Mouse (Mus musculus): ENCODE measurements around the gene Zbtb42. TPM values are rescaled to one million over a fixed set of nuclear protein-coding genes. Genes with fewer than 3 reads are reported as not detected.

Zbtb42 gene
- total RNA-seq, 2 experiments from 2014 or later, result 3.6 to 4.9 TPM

DNA sequence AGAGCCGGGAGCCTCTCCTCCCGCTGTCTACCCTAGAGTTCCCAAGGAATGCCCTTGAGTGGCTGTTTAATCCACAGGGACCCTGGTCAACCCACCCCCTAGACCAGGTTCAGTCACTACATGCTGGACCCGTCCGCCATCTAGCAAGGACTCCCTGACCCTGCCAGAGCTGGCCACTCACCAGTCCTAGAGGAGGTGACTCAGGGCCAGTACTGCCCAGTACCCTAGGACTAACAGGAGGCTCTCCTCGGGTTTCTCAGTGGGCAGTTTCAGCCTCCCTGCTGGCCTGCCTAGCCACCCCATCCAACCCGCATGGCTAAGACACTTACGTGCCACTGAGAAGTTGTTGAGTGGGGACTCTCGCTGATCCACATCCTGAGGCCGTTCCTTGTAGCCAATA lies 16.8 kb upstream of the Zbtb42 start:
- no peak for DNase-seq

DNA sequence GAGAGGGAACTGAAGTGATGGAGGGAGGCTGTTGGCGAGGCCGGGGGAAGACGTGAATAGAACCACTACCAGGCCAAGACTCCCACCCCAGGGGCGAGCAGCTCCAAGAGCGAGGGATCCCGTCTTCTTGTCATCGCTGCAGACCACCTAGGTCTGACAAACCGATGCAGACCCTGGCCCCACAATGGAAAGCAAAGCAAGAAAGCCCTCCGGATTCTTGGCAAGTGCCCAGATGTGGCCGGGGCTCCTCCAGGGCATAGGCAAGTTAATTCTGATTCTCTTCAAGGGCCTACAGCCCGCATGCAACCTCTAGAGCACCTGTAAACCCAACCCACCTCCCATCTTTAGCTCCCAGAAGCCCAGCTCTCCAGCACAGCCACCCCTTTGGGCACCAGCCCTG lies 15.3 kb upstream of the Zbtb42 start:
- DNase-seq, result no peak

DNA sequence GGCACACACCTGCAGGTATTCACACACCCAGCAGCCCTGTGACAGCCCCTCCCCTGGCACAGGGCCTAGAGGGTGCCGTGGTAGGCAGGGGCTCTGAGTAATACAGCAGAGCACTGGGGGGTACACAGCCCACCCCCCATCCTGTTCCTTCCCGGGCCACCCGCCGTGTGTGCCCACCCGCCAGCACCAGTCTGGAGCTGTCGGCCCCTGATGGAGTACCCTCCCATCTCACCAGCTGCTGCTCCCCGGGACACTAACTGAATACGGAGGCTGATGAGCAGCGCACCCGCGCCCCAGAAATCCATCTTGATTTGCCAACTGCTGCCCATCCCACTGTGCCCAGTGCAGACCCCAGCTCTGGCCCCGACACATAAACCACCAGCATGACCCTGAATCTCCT lies 14.9 kb upstream of the Zbtb42 start:
- no peak for DNase-seq

DNA sequence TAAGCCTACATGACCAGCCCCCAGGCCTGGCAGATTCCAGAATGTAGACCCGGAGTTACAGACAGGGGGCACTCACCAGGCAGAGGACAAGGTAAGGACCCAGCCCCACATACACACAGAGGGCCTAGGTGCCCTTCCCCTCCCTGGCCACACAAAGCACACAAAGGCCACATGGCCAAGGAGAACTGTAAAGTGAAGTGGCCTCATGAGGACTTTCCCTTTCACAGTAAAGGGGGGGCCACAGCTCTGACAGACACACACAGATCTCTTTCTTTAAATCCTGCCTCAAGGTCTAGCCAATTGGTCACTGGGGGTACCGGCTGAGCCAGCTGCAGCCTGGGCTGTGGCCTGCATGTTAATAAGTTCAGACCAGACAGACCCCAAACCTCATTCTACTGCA lies 14.5 kb upstream of the Zbtb42 start:
- DNase-seq, result no peak

DNA sequence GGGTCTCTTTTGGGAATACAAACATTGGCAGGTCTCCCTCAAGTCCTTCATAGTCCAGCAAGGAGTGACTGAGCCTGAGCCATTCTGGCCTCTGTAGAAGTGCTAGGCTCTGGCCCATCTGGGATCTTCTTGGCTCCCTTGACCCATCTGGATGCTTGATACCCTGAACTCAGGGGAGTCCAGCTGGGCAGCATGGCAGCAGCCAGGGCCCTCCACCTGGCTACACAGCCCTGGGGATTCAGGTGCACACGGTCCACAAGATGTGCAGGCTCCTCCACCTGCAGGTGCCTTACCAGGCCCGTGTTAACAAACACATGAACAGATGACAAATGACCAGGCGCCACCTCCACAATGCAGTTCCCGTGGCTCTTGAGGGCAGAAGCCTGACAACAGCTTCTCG lies 14.0 kb upstream of the Zbtb42 start:
- no peak for DNase-seq

DNA sequence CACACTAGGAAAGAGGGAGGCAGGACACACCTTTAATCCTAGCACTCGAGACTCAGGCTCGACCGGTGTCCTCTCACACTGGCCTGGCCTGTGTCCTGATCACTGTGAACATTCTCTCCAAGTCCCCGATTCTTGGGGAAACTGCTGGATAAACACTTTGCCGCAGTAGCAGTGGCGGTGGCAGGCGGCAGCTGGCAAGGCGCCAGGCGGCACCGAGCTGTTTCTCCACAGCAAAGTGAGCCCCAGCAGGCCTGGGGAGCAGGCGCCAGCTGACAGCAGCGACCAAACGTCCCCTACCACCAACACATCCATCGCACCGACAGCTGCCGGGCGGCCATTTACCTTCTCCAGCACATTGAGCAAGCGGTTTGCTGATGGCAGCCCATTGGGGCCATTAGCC lies 13.2 kb upstream of the Zbtb42 start:
- peak; percentile 68 to 71 for DNase-seq

DNA sequence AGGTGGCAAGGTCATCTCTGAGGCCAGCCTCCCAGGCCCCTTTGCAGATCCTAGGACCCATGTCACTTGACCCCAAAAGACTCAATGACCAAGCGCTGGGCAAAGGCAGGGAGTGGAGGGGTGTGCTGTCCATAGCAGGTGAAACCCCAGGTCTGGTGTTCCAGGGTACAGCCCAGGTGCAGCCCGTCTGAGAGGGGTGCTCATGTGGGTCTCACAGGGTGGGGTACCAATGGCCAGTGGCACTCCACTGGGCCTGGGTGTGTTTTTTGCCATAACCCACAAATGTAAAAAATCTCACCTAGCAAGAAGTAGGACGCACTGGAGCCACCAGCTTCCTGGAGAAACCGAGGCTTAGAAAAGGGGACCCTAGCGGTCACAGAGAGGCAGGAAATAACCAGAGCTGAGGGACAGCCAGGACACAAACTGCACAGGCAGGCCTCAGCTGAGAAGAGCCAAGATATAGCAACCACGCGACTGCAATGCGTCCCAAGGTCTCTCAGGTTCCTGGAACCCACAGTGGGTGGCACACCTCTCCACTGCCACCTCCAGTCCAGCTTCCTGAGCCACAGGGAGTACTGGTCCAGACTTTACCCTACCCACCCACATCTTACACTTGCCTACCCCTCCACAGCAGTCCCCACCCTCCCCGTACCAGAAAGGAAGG lies 12.6 kb upstream of the Zbtb42 start:
- peak in 1 of 2 experiments; percentile 47 for DNase-seq

DNA sequence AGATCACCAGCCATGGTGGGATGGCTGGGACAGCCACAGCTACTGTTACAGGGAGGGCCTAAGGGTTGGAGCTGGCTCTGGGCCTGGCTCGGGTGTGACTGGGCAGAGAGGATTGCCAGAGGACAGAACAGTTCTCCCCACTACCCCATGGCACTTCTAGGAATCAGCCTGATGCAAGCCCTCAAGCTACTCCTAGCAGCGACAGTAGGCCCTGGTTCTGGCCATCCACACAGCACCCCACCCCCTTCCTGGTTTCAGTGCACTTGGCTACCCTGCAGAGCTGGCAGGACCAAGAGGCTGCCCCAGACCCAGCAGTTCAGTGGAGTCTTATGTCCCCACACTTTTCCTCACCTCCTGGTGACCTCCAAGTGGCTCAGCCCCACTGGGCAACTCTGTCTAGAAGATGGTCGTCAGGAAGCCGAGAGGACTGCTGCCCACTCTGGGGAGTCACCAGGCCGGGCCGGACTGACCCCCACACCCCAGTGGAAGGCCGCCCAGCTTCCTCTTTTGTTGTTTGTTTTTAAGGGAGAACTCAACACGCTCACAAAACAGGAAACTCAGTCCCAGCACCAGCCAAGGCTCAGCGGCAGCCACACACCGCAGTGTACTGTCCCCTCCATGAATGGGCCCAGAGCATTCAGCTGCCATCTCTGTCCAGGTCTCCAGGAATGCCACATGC lies 10.9 kb upstream of the Zbtb42 start:
- peak; percentile 75 to 80 for DNase-seq

DNA sequence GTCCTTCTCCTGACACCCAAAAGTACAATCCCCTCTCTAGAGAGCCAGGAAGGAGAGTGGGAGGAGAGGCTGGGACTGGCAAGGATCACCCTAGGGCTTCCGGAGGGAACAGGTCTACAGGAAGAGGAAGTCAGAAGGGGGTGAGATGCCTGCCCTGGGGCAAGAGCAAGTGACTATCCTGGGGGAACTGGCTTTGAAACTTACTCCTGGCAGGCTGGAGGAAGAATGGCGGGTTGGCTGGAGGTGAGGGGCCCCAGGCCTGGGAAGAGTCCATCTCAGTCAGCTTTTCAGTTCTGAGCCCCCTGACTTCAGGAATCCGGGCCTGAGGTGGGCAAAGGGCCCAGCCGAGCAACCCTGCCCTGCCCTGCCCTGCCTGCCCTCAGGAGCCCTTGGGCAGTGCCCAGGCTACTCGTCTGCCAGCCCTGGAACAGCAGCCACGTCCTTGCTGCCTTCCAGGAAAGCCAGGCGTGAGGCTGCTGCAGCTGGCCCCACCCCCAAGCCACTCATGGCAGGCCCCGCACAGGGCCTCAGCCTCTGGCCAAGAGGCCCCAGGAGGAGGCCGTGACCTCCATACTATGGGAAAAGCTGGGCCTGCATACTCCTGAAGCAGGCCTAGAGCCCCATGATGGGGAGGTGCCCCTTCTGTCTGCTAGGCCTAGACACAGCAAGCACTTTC lies 7.8 kb upstream of the Zbtb42 start:
- peak; percentile 75 to 86 for DNase-seq

DNA sequence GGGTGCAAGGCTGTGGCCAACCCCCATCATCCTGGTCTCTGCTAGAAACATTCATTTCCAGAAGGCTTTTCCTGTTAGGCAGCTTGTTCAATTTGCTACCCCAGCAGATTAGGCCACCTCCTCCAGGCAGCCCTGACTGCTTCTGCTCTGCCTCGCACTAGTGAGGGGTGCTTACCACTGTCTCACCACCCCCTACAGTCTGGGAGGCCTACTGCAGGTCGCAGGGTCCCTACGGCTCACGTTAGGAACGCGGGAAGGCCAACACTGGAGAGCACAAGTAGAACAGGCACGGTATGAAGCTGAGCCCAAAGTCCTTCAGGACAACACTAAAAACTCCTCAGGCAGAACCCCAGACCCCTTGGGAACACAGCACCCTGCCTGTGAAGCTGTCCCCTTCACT lies 6.7 kb upstream of the Zbtb42 start:
- no peak for DNase-seq

DNA sequence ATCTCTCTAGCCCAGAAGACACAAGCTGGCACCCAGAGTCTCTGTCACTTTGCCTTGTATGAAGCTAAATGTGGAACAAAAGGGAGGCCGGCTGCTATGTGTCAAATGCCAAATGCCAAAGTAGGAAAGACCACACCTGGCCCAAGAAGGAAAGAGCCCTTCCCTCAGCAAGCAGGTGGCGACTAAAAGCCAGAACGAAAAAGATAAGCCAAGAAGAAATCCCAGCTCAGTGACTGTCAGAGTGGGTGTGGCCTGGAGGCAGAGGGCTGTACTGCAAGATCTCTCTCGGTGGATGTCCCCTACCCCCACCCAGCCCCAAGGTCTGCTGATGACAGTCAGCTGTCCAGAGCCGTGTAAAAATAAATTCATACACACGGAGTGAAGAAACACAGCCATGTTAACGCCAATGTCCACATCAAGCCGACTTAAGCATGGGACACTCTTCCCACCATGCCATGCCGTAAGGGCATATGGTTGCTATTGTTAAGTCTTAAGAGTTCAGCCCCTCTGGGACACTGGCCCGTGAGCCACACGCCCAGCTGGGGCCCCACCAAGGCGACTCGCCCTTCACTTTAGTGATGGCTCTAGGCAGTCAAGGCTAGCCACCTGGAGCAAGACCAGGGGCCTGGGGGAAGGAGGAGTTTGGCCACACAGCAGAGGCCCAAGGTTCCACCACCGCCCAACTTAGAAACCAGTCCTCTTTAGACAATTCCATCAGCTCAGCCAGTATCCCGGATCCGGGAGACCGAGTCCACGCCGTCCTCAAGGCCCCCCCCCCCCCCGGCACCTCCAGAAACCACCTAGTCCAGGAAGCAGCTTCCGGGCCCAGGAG lies 5.7 kb upstream of the Zbtb42 start:
- peak; percentile 50 to 66 for DNase-seq

DNA sequence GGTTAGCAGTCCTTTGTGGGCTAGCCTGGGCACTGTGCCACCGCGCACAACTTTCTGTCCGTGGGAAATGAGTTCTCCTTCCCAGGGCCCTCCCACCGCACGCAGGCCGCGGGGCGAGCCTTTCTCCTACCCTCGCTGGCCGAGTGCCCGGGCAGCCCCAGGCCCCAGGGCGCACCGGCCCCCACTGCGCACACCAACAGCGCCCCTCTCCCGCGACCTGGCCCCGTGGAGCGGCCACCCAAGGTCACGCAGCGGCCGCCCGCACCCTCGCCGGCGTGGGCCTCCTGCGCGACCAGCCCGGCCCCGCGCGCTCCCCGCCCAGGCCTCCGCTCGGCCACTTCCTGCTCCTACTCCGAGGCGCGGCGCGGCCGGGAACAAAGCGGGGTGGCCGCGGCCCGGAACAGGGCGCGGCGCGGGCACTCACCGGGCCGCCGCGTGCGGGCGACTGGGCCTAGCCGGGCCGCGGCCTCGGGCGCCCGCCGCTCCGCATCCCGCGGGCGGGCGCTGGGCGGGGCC lies 5.0 kb upstream of the Zbtb42 start:
- DNase-seq, result peak; percentile 65 to 67

DNA sequence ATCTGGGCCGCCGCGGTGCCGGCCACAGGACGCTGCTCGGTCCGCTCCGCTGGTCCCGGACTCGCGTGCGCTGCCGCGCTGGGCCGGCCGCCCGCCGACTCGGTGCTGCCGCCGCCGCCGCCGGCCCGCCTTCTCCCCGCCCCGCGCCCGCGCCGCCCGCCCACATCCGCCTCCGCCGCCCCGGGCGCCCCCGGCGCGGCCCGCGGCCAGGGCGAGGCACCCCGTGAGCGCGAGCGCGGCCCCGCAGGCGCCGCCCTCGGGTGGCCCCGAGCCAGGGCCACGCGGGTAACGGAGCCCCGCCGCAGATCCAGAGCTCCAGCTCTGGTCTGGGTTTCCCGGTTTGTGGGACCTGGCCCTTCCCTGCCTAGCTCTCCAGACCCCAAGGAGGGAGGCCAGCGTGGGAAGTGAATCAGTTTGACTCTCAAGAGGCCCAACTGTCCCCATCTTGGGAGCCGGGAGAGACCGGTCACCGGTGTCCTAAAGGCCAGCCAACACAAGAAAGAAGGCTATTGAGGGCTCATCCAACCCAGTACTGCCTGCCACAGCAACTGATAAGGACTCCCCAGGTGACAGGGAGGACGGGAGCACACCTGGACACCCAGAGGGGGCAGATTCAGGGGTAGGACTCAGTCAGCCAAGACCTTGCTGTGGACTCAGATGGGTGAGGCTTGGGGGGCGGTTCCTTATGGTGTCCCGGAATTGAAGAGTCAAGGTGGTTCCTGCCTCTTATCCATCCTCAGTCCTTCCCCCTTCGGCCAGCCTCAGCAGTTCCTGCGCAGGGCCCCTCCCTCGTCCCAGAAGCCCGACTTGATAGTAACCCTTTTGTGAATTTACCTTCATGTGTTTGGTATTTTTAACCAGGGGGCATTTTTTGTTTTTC lies 4.3 kb upstream of the Zbtb42 start, which contains the start of gene Akt1:
Gene Akt1, minus strand, starts transcription at position 753 of the 880 bp plus-strand sequence.
- DNase-seq, result peak; percentile 82 to 86

DNA sequence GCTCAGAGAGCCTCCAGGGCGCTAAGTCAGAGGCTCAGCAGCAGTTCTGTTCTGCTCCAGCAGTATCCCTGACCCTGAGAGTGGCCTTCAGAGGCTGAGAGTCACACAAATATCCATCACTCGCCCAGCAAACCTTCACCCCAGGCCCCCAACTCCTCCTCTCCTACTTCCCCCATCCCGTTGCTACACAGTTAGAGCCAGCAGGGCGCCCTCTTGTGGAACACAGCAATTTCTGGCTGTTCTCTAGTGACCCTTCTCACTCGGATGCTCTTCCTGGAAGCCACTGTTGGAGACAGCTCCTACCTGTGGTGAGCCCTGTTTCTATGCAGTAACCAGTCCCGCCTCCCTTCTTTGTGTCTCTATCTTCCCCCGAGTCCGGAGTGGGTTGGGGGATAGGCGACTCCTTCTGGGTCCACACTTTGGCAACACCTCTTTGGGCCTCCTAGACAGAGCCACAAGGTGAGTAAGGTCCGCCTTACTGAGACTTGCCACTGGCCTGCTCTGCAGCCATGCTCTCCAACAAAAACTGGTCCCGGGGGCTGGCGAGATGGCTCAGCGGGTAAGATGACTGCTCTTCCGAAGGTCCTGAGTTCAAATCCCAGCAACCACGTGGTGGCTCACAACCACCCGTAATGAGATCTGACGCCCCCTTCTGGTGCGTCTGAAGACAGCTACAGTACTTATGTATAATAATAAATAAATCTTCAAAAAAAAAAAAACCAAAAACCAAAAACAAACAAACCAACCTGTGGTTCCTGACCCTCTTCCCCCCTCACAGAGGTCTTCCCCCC lies 3.2 kb upstream of the Zbtb42 start:
- DNase-seq, result peak; percentile 87 to 93

DNA sequence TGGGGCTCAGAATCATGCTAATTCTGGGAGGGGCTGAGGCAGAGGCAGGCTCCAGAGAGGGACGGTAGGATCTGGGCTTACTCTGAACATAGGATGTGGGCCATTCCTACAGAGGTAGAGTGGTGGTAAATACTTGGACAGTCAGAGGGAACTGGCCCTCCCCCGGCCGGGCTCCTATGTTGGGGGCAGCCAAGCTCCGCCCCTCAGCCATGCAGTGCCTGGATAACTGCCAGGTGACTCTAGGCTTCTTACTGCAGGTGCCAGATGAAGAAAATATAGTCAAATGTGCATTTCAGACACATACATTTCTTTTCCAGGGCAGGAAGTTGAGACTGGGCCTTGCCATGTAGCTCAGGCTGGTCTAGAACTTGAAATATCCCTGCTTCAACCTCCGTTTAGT lies 1.6 kb upstream of the Zbtb42 start:
- DNase-seq, result peak in 1 of 2 experiments; percentile 9

DNA sequence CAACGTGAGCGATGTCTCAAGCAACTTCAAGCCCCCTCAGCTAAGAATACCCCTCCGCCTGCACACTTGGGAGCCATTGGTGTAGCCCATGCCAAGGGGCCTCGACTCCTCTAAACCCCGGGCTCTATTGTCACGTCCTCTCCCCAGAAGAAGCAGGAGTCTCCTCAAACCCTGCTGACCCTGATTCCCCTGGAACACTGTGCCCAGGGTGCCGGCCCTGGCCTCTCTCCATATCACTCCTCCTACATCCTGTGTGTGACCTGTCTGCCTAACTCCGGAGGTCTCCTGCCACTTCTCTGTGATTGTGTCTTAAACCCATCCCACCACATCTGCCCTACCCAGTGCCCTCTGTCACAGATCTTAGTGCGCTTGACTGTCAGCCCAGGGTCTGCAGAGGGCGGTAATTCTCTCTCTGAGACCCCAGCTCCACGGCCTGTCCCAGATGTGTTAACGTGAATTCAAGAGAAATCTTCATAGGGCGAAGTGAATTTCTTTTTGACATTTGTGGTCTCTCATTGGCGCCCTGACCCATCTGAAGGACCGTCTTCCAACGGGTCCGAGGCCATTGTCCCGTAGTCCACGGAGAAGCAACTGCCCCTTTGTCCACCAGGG lies 579 bp upstream of the Zbtb42 start:
- peak in 1 of 2 experiments; percentile 31 for DNase-seq

DNA sequence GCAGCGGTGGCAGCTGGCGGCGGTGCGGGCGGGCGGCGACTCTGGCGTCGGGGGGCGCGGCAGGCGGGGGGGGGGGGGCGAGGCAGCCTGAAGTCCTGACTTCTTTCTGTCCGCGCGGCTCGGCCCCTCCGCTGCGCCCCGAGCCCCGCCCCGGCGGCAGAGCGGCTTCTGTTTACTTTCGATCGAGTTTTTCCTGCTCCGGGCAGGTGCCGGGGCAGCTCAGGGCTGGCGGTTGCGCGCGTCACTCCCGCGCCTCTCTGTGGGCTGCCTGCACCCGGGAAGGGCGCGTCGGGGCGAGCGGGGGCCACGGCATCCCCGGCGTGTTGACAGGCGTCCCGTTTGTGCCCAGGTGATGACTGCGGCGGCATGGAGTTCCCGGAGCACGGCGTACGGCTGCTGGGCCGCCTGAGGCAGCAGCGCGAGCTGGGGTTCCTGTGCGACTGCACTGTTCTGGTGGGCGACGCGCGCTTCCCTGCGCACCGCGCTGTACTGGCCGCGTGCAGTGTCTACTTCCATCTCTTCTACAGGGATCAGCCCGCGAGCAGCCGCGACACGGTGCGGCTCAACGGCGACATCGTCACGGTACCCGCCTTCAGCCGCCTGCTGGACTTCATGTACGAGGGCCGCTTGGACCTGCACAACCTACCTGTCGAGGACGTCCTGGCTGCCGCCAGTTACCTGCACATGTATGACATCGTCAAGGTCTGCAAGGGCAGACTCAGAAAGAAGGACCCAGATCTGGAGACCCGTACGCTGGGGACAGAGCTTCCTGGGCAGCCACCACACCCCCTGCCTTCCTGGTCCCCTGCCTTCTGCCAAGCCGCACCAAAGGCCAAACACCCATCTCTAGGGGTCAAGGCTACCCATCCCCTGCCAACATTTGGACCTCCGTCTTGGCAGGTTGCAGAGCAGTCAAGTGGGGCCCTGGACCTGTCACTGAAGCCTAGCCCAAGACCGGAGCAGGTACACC lies 684 bp downstream of the Zbtb42 start:
- peak in 1 of 2 experiments; percentile 46 for DNase-seq

DNA sequence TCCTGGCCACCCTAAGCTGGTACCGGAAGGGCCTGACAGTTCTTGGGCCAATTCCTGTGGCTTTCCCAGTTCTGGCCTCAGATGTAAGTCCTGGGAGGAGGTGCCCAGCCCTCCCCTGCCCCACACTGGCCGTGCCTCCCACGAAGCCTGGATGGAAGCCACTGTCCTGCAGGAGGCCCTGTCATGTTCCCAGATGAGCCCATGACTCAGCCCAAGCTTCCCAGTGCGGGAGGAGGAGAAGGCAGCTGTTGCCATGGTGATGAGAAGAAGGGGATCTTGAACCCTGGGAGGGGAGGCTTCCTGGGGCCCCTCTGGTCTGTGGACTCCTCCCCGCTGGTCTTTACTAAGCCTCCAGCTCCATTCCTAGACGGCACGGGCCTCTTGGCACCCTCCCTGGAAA lies 4.7 kb downstream of the Zbtb42 start:
- DNase-seq, result no peak

DNA sequence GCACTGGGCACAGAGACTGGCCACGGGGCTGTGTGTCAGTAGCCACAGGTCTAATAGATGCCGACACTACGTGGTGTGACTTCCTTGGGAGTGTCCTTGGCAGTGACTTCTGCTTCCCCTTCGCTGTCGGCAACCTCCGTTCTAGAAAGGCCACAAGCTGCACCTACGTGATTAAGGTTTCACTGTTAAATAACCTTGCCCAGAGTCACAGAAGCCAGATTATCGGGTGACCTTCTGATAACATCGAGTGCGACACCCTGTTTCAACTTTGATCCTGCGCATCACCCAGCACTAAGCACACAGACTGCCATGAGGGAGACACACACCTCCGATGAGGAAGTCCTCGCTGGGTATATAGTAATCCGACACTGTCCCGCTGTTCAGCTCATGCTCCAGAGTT lies 9.8 kb downstream of the Zbtb42 start:
- no peak for DNase-seq
